Mouse (Mus musculus): ENCODE measurements at regions not wholly inside any gene's neighbourhood (a gene's known extent, or its start where the extent isn't known, plus 50 kb on each side); places are given as distances from the start of the nearest gene placed in this dataset.

DNA sequence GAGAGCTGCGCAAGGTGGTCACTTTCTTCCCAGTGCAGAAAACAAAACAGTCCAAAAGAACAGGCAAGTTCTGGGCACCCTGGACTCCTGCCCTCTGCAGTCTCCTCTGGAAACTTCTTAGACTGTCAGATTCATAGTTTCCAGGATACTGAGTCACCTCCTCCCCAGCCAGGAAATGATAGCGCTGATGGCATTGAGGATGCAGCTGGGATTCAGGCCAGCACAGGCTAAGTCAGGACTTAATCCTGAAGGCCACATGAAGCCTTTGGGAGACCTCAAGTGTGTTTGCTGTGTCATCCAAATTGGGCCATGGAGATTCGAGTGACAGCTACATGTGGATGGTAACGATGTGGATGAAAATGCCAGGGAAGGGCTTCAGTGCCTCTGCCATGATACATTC, 219.1 kb upstream of the Slc24a5 start:
- no peaks in the 10 kb centered on the region for H3K36me3 ChIP-seq (ENCODE audit: control insufficient read depth in 1 of 2, insufficient read depth in 2 of 2, low read length in 2 of 2)
- TF ChIP-seq MAZ (IDR thresholded peaks at IDR 0.05; ENCODE audit: low read depth, low read length): no peak
- TF ChIP-seq MYB (IDR thresholded peaks at IDR 0.05; ENCODE audit: low read depth, low read length): no peak
- TF ChIP-seq GATA1 (IDR thresholded peaks at IDR 0.05; ENCODE audit: low read depth, low read length): no peak
- no peak for TF ChIP-seq NELFE (IDR thresholded peaks at IDR 0.05; ENCODE audit: low read depth, low read length)
- no peak for TF ChIP-seq USF1 (IDR thresholded peaks at IDR 0.05; ENCODE audit: low read depth, low read length)
- no peaks in the 10 kb centered on the region for H3K79me2 ChIP-seq (ENCODE audit: control insufficient read depth, insufficient read depth, low read length, poor library complexity)
- no peaks in the 10 kb centered on the region for H3K9me3 ChIP-seq (replicated peaks; ENCODE audit: insufficient read depth, low read length)
- DNase-seq (ENCODE audit: low read depth, low spot score): no peak
- no peak overlapping the region for H3K4me3 ChIP-seq (ENCODE audit: control insufficient read depth in 1 of 2, insufficient read depth in 1 of 2, low read depth in 2 of 2, low read length in 2 of 2)
- no peaks in the 10 kb centered on the region for H3K4me1 ChIP-seq (ENCODE audit: control insufficient read depth in 1 of 2, insufficient read depth in 2 of 2, low read length in 2 of 2)
- H3K27ac ChIP-seq (ENCODE audit: control insufficient read depth, low read depth, low read length): no peak overlapping the region
- H3K27me3 ChIP-seq (ENCODE audit: control insufficient read depth in 1 of 2, insufficient read depth in 2 of 2, low read length in 2 of 2): no peaks in the 10 kb centered on the region
- H3K9ac ChIP-seq (ENCODE audit: control insufficient read depth, low read depth, low read length, poor library complexity, severe bottlenecking): no peak overlapping the region

DNA sequence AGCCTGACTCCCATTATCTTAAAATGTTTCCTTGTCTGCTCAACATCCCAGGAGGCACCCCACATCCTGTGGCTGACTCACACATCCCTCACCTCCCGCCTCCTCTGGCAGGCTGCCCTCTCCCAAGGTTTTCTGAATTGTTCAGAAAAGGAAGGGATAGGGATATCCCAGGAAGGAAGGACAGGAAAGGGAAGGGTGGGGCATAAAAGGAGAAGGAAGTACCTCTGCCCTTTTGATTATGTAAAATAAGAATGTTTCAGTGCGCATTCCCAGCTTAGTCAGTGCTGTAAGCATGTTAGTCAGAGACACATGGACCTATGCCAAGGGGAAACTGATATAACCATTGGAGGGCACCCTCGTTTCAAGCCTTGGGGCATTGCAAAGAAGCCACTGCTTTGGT, 209.4 kb upstream of the Slc24a5 start:
- H3K27me3 ChIP-seq (ENCODE audit: control insufficient read depth in 1 of 2, insufficient read depth in 2 of 2, low read length in 2 of 2): no peaks in the 10 kb centered on the region
- no peak for DNase-seq (ENCODE audit: low read depth, low spot score)
- H3K36me3 ChIP-seq (ENCODE audit: control insufficient read depth in 1 of 2, insufficient read depth in 2 of 2, low read length in 2 of 2): no peaks in the 10 kb centered on the region
- TF ChIP-seq CTCF (IDR thresholded peaks at IDR 0.05 in 2 of 3, conservative IDR thresholded peaks at IDR 0.05 in 1 of 3; ENCODE audit: control insufficient read depth in 1 of 3, insufficient read depth in 1 of 3, low read depth in 2 of 3, low read length in 3 of 3, poor library complexity in 1 of 3, severe bottlenecking in 1 of 3) (no peak), SMC3 (IDR thresholded peaks at IDR 0.05; ENCODE audit: low read depth, low read length) (no peak), RAD21 (IDR thresholded peaks at IDR 0.05; ENCODE audit: low read depth, low read length) (no peak), ELF1 (IDR thresholded peaks at IDR 0.05; ENCODE audit: low read depth, low read length) (no peak), USF1 (IDR thresholded peaks at IDR 0.05; ENCODE audit: low read depth, low read length) (no peak), MEF2A (IDR thresholded peaks at IDR 0.05; ENCODE audit: extremely low read depth, insufficient replicate concordance, low read depth, low read length, poor library complexity, severe bottlenecking) (no peak)
- H3K79me2 ChIP-seq (ENCODE audit: control insufficient read depth, insufficient read depth, low read length, poor library complexity): no peaks in the 10 kb centered on the region
- H3K27ac ChIP-seq (ENCODE audit: control insufficient read depth, low read depth, low read length): no peak overlapping the region
- H3K4me3 ChIP-seq (ENCODE audit: control insufficient read depth in 1 of 2, insufficient read depth in 1 of 2, low read depth in 2 of 2, low read length in 2 of 2): no peak overlapping the region
- no peak overlapping the region for H3K9ac ChIP-seq (ENCODE audit: control insufficient read depth, low read depth, low read length, poor library complexity, severe bottlenecking)
- no peaks in the 10 kb centered on the region for H3K4me1 ChIP-seq (ENCODE audit: control insufficient read depth in 1 of 2, insufficient read depth in 2 of 2, low read length in 2 of 2)
- H3K9me3 ChIP-seq (replicated peaks; ENCODE audit: insufficient read depth, low read length): no peaks in the 10 kb centered on the region

DNA sequence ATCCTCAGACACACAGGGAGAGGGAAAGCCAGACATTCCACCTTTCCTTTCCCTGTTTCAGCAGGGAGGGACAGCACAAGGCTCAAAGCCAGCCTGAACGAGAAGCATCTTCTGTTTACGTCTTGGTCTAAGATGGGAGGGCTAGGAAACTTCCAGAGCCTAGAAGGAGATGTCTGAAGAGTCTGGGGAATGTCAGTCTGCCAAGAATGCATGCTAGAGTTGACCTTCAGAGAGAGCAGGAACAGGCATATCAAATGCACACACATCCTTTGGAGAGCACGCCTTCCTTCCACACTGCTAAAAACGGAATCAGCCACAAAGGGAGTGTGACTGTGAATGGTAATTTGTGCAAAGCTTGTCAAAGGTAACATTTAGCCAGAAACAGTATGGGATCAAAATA, 179.7 kb upstream of the Slc24a5 start:
- TF ChIP-seq CHD2 (IDR thresholded peaks at IDR 0.05; ENCODE audit: low read length): no peak
- no peak for TF ChIP-seq TAL1 (IDR thresholded peaks at IDR 0.05; ENCODE audit: low read length)
- TF ChIP-seq ZNF384 (IDR thresholded peaks at IDR 0.05; ENCODE audit: low read depth, low read length): no peak
- TF ChIP-seq USF2 (IDR thresholded peaks at IDR 0.05; ENCODE audit: borderline replicate concordance in 1 of 2, insufficient read depth in 1 of 2, low read depth in 1 of 2, low read length in 2 of 2): no peak
- no peak for TF ChIP-seq MYB (IDR thresholded peaks at IDR 0.05; ENCODE audit: low read depth, low read length)
- no peak for TF ChIP-seq RAD21 (IDR thresholded peaks at IDR 0.05; ENCODE audit: low read depth, low read length)
- TF ChIP-seq MYC (IDR thresholded peaks at IDR 0.05; ENCODE audit: low read depth, low read length): no peak
- no peak for TF ChIP-seq JUND (IDR thresholded peaks at IDR 0.05; ENCODE audit: low read depth, low read length)
- no peak for TF ChIP-seq GABPA (IDR thresholded peaks at IDR 0.05; ENCODE audit: low read depth, low read length)
- TF ChIP-seq BHLHE40 (IDR thresholded peaks at IDR 0.05; ENCODE audit: borderline replicate concordance, low read depth, low read length): no peak
- no peak for TF ChIP-seq KAT2A (conservative IDR thresholded peaks at IDR 0.05; ENCODE audit: low read depth, low read length)
- no peak for TF ChIP-seq USF1 (IDR thresholded peaks at IDR 0.05; ENCODE audit: low read depth, low read length)
- no peak for TF ChIP-seq ELF1 (IDR thresholded peaks at IDR 0.05; ENCODE audit: low read depth, low read length)
- no peak for DNase-seq (ENCODE audit: low read depth, low spot score)
- Histone ChIP-seq H3K9ac (ENCODE audit: control insufficient read depth, low read depth, low read length, poor library complexity, severe bottlenecking) (no peak overlapping the region), H3K4me3 (ENCODE audit: control insufficient read depth in 1 of 2, insufficient read depth in 1 of 2, low read depth in 2 of 2, low read length in 2 of 2) (no peak overlapping the region), H3K27me3 (ENCODE audit: control insufficient read depth in 1 of 2, insufficient read depth in 2 of 2, low read length in 2 of 2) (no peaks in the 10 kb centered on the region), H3K79me2 (ENCODE audit: control insufficient read depth, insufficient read depth, low read length, poor library complexity) (no peaks in the 10 kb centered on the region), H3K36me3 (ENCODE audit: control insufficient read depth in 1 of 2, insufficient read depth in 2 of 2, low read length in 2 of 2) (no peaks in the 10 kb centered on the region), H3K27ac (ENCODE audit: control insufficient read depth, low read depth, low read length) (no peak overlapping the region), H3K4me1 (ENCODE audit: control insufficient read depth in 1 of 2, insufficient read depth in 2 of 2, low read length in 2 of 2) (no peaks in the 10 kb centered on the region), H3K9me3 (replicated peaks; ENCODE audit: insufficient read depth, low read length) (no peaks in the 10 kb centered on the region)
